Mouse (Mus musculus): Measurements from ENCODE around the gene Sqor. TPM values are rescaled to one million over a fixed set of nuclear protein-coding genes. Genes with fewer than 3 reads are reported as not detected.

Gene Sqor
- polyA plus RNA-seq, 1 experiment, result 84.1 TPM

GRCm38 (mm10) chr2:122739023-122739422, 26.0 kb upstream of the Sqor start:
- no peak for TF ChIP-seq CTCF (IDR thresholded peaks at IDR 0.05; ENCODE audit: control insufficient read depth, insufficient read depth, low read length)
- TF ChIP-seq POLR2A (IDR thresholded peaks at IDR 0.05; ENCODE audit: borderline replicate concordance, control insufficient read depth, low read depth, low read length), result no peak
- Histone ChIP-seq H3K4me1 (ENCODE audit: control insufficient read depth, insufficient read depth, low read length) (no peaks in the 10 kb centered on the region), H3K27ac (ENCODE audit: control insufficient read depth, insufficient read depth, low read depth, low read length, poor library complexity) (no peak overlapping the region), H3K4me3 (replicated peaks; ENCODE audit: control insufficient read depth, low read depth, low read length) (peak overlapping the region; percentile 98)
- 14% methylated on average over 7 of the region's 7 CpGs for WGBS

- H3K4me3 ChIP-seq (replicated peaks; ENCODE audit: control insufficient read depth, low read depth, low read length), result no peak overlapping the region
- TF ChIP-seq POLR2A (IDR thresholded peaks at IDR 0.05; ENCODE audit: borderline replicate concordance, control insufficient read depth, low read depth, low read length) (no peak), CTCF (IDR thresholded peaks at IDR 0.05; ENCODE audit: control insufficient read depth, insufficient read depth, low read length) (no peak)
- 89% methylated on average over 9 of the region's 9 CpGs for WGBS
These were observed 18.6 kb upstream of the Sqor start for GRCm38 (mm10) chr2:122746461-122746860.

GRCm38 (mm10) chr2:122753739-122754343, 11.2 kb upstream of the Sqor start:
- Histone ChIP-seq H3K27ac (ENCODE audit: control insufficient read depth, insufficient read depth, low read depth, low read length, poor library complexity) (no peak overlapping the region), H3K4me3 (replicated peaks; ENCODE audit: control insufficient read depth, low read depth, low read length) (no peak overlapping the region), H3K4me1 (ENCODE audit: control insufficient read depth, insufficient read depth, low read length) (no peaks in the 10 kb centered on the region)
- WGBS, result 13% methylated on average over 7 of the region's 7 CpGs
- TF ChIP-seq POLR2A (IDR thresholded peaks at IDR 0.05; ENCODE audit: borderline replicate concordance, control insufficient read depth, low read depth, low read length) (no peak), CTCF (IDR thresholded peaks at IDR 0.05; ENCODE audit: control insufficient read depth, insufficient read depth, low read length) (peak; percentile 95)

More at GRCm38 (mm10) chr2:122746461-122746860, 18.6 kb upstream of the Sqor start:
- Histone ChIP-seq H3K27ac (ENCODE audit: control insufficient read depth, insufficient read depth, low read depth, low read length, poor library complexity) (no peak overlapping the region), H3K4me1 (ENCODE audit: control insufficient read depth, insufficient read depth, low read length) (no peaks in the 10 kb centered on the region; the same call in 1 of the 2 replicates)

DNA sequence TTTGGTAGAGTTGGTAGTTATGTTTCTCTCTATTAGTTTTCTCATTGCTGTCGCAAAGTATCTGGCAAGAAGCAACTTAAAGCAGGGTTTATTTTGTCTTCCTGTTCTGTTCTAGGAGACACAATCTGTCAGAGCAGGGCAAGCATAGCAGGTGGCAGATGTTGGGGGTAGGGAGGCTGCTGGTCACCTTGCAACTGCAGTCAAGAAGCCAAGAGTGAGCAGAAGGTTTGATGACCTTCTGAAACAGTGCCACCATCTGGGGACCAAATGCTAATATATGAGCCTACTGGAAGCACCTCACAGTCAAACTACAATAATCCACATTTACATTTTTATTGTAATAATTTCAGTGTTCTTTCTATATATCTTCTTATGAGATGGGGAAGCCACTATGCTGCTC, 5.2 kb upstream of the Sqor start:
- Histone ChIP-seq H3K27ac (ENCODE audit: control insufficient read depth, insufficient read depth, low read depth, low read length, poor library complexity) (no peak overlapping the region), H3K4me3 (replicated peaks; ENCODE audit: control insufficient read depth, low read depth, low read length) (no peak overlapping the region), H3K4me1 (ENCODE audit: control insufficient read depth, insufficient read depth, low read length) (peaks cover 2% of the 10 kb centered on the region)
- WGBS, result 92% methylated on average over 1 of the region's 1 CpGs
- TF ChIP-seq POLR2A (IDR thresholded peaks at IDR 0.05; ENCODE audit: borderline replicate concordance, control insufficient read depth, low read depth, low read length), result no peak
- TF ChIP-seq CTCF (IDR thresholded peaks at IDR 0.05; ENCODE audit: control insufficient read depth, insufficient read depth, low read length), result no peak

DNA sequence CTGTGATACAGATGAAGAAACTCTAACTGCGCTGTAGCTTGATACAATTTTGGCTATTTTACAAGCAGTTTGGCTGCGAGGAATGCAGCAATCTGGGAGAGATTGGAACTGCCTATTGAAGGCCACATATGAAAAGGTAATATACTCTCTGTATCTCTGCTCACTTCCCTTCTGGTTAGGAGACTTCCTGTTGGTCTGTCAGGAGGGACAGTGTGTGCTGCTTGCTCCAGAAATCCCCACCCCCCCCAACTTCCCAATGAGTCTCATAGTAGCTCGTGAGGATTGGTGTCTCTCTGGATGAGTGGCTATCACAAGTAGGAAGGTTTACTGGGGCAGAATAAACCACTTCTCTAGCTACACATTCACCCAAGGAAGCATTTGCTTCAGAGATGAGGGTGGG, 2.0 kb upstream of the Sqor start:
- no peak for TF ChIP-seq CTCF (IDR thresholded peaks at IDR 0.05; ENCODE audit: control insufficient read depth, insufficient read depth, low read length)
- TF ChIP-seq POLR2A (IDR thresholded peaks at IDR 0.05; ENCODE audit: borderline replicate concordance, control insufficient read depth, low read depth, low read length), result no peak
- Histone ChIP-seq H3K27ac (ENCODE audit: control insufficient read depth, insufficient read depth, low read depth, low read length, poor library complexity) (no peak overlapping the region), H3K4me3 (replicated peaks; ENCODE audit: control insufficient read depth, low read depth, low read length) (no peak overlapping the region), H3K4me1 (ENCODE audit: control insufficient read depth, insufficient read depth, low read length) (peaks cover 3% of the 10 kb centered on the region)
- 37% methylated on average over 3 of the region's 3 CpGs for WGBS

DNA sequence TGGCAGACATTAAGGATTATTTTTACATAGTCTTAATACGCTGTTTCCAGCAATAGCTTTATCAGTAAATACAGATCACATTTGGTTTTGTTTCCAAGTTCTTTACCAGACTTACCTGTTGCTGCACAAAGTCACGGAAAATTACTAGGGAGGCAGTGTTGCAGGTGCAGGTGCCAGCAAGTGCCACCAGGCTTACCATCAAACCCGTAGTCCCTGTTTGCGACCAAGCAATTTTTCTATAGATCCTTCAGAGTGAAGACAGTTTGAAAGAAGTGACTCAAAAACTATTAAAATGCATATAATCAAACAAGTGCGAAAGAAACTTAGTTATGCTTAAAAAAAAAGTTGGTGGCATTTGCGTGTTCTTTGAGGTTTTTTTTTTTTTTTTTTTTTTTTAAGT, 511 bp upstream of the Sqor start:
- WGBS, result 30% methylated on average over 6 of the region's 6 CpGs
- Histone ChIP-seq H3K4me3 (replicated peaks; ENCODE audit: control insufficient read depth, low read depth, low read length) (no peak overlapping the region), H3K4me1 (ENCODE audit: control insufficient read depth, insufficient read depth, low read length) (peaks cover 3% of the 10 kb centered on the region), H3K27ac (ENCODE audit: control insufficient read depth, insufficient read depth, low read depth, low read length, poor library complexity) (no peak overlapping the region)
- no peak for TF ChIP-seq CTCF (IDR thresholded peaks at IDR 0.05; ENCODE audit: control insufficient read depth, insufficient read depth, low read length)
- TF ChIP-seq POLR2A (IDR thresholded peaks at IDR 0.05; ENCODE audit: borderline replicate concordance, control insufficient read depth, low read depth, low read length), result no peak

DNA sequence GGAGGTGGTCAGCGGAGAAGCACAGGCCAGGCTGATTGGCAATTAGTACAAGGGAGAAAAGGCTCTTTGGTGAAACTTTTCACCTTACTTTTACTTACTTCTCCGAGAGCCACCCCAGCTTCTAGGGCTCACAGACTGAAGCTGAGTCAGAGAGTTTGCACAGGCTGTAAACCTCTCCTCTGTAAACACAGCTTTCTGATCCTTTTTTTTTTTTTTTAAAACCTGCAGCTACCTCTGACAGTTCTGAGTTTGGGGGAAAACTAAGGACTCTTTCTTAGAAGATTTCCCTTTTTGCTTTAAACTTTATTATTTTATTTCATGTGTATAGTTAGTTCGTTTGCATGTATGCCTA, 733 bp downstream of the Sqor start:
- TF ChIP-seq CTCF (IDR thresholded peaks at IDR 0.05; ENCODE audit: control insufficient read depth, insufficient read depth, low read length) (no peak), POLR2A (IDR thresholded peaks at IDR 0.05; ENCODE audit: borderline replicate concordance, control insufficient read depth, low read depth, low read length) (no peak)
- H3K4me3 ChIP-seq (replicated peaks; ENCODE audit: control insufficient read depth, low read depth, low read length), result peak overlapping the region; percentile 77
- H3K27ac ChIP-seq (ENCODE audit: control insufficient read depth, insufficient read depth, low read depth, low read length, poor library complexity), result peak overlapping the region; percentile 86
- H3K4me1 ChIP-seq (ENCODE audit: control insufficient read depth, insufficient read depth, low read length), result peaks cover 3% of the 10 kb centered on the region
- 41% methylated on average over 3 of the region's 3 CpGs for WGBS

GRCm38 (mm10) chr2:122771002-122771401, 6.0 kb downstream of the Sqor start:
- Histone ChIP-seq H3K4me1 (ENCODE audit: control insufficient read depth, insufficient read depth, low read length) (no peaks in the 10 kb centered on the region; the same call in 1 of the 2 replicates), H3K27ac (ENCODE audit: control insufficient read depth, insufficient read depth, low read depth, low read length, poor library complexity) (peak overlapping the region; percentile 59; the same call in 1 of the 2 replicates), H3K4me3 (replicated peaks; ENCODE audit: control insufficient read depth, low read depth, low read length) (no peak overlapping the region)
- TF ChIP-seq CTCF (IDR thresholded peaks at IDR 0.05; ENCODE audit: control insufficient read depth, insufficient read depth, low read length) (no peak), POLR2A (IDR thresholded peaks at IDR 0.05; ENCODE audit: borderline replicate concordance, control insufficient read depth, low read depth, low read length) (no peak)
- WGBS, result 19% methylated on average over 2 of the region's 2 CpGs

DNA sequence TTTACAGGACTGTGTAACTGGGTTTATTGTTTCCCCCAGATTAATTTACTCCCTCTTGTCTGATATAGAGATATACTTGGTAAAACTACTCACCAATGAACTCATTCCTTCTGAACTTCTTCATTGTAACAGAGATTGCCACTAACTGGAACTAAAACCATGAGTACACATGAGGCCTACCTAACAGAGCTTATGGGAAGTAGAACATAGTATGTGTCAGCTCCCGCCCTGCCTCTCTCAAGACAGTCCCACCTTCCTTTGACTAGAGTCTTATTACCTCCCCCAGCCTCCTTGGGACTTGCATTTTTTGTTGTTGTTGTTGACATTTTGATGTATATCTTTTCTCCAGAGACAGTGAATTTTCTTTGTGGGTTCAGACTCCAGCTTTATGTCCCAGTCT, 7.9 kb downstream of the Sqor start:
- Histone ChIP-seq H3K27ac (ENCODE audit: control insufficient read depth, insufficient read depth, low read depth, low read length, poor library complexity) (no peak overlapping the region), H3K4me1 (ENCODE audit: control insufficient read depth, insufficient read depth, low read length) (no peaks in the 10 kb centered on the region; the same call in 1 of the 2 replicates), H3K4me3 (replicated peaks; ENCODE audit: control insufficient read depth, low read depth, low read length) (no peak overlapping the region)
- WGBS, result 71% methylated on average over 1 of the region's 1 CpGs
- TF ChIP-seq POLR2A (IDR thresholded peaks at IDR 0.05; ENCODE audit: borderline replicate concordance, control insufficient read depth, low read depth, low read length) (no peak), CTCF (IDR thresholded peaks at IDR 0.05; ENCODE audit: control insufficient read depth, insufficient read depth, low read length) (no peak)

Data from bone marrow, adult 2 months (tissue).